Mouse (Mus musculus): ENCODE results near the gene Atp2a1.
"Not testable (repeated sequence)": the region's sequence is repeated elsewhere in the genome, so short reads cannot be mapped to it uniquely, and the experiment has no call there.

Gene Atp2a1

GRCm38 (mm10) chr7:126463004-126463403 is at the start of gene Atp2a1:
Gene Atp2a1 (minus strand): TSS chr7:126463108.
- no peak for DNase-seq (ENCODE audit: low read depth in 1 of 2, low spot score in 2 of 2)

DNA sequence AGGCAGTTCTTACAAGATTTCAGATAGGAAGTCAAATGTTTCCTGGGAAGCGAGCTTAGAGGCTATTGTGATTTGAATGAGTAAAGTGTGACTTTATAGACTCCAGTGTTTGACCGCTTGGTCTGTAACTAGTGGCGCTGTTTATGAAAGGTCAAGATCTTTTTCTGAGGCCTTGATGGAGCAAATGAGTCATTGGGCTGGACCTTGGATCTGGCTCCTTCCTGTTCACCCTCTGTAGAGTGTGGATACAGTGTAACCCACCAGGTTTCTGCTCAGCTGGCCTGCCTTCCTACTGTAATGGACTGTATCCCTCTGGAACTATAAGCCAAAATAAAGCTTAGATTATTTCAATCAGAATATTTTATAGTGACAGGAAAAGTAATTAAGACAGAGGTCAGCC is 48.4 kb upstream of the Atp2a1 start:
- no peak for DNase-seq (ENCODE audit: low read depth in 1 of 2, low spot score in 2 of 2)

DNA sequence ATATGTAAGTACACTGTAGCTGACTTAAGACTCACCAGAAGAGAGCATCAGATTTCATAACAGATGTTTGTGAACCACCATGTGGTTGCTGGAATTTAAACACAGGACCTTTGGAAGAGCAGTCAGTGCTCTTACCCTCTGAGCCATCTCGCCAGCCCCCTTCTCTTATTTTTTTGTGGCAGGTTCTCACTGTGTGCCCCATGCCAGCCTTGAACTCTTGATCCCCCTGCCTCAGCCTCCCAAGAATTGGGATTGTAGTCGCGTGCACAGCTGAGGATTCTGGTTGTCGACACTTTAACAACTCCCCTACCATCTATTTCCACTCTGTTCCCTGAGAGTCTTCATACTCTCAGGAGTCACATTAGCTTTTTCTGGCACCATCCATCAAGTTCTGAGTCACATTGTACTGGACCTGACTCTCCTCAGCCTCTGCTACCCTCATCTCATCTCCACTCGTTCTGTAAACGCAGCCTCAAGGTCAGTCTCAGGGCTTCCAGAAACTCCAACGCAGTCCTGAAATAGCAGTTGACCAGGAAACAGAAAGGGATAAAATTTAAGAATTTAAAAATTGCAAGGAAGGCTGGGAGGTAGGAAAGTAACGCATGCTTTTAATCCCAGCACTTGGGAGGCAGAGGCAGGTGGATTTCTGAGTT is 44.3 kb upstream of the Atp2a1 start:
- no peak for DNase-seq (ENCODE audit: low read depth in 1 of 2, low spot score in 2 of 2)

GRCm38 (mm10) chr7:126504913-126505312 is 42.0 kb upstream of the Atp2a1 start:
- DNase-seq (ENCODE audit: low read depth in 1 of 2, low spot score in 2 of 2) = no peak

DNA sequence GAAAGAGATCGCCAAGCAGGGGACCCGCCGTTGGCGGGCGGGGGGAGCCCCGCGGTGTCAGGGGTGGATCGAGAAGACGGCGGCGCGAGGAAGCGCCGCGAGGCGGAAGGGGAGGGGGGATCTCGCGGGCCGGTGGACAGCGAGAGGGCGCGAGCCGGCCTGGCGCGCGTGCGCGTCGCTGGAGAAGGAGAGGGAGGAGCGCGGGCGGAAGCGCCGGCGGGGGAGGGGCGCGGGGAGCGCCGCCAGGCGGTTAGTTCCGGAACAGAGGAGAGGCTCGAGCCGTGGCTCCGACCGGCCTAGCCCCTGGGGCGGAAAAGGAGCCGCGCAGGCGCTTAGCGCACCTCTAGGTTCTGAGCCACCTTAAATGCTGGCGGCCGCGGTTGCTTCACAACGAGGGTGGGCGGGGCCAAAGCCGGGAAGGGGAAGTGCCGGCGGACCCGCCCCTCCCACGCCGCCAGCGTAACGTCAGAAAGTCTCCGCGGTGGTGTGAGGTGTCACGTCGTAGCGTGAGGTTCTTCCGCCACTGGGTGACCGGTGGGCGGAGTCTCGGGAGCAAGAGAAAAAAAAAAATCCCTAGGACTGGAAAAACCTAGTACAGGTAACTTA is 40.5 kb upstream of the Atp2a1 start, which contains the start of gene Atxn2l:
Atxn2l (minus strand) TSS at position 165 of the 606 bp plus-strand sequence.
- peak; percentile 96 to 97 for DNase-seq (ENCODE audit: low read depth in 1 of 2, low spot score in 2 of 2)

- DNase-seq (ENCODE audit: low read depth in 1 of 2, low spot score in 2 of 2) = peak in 1 of 2 experiments; percentile 10
Observed at GRCm38 (mm10) chr7:126502751-126503150, 39.8 kb upstream of the Atp2a1 start.

DNA sequence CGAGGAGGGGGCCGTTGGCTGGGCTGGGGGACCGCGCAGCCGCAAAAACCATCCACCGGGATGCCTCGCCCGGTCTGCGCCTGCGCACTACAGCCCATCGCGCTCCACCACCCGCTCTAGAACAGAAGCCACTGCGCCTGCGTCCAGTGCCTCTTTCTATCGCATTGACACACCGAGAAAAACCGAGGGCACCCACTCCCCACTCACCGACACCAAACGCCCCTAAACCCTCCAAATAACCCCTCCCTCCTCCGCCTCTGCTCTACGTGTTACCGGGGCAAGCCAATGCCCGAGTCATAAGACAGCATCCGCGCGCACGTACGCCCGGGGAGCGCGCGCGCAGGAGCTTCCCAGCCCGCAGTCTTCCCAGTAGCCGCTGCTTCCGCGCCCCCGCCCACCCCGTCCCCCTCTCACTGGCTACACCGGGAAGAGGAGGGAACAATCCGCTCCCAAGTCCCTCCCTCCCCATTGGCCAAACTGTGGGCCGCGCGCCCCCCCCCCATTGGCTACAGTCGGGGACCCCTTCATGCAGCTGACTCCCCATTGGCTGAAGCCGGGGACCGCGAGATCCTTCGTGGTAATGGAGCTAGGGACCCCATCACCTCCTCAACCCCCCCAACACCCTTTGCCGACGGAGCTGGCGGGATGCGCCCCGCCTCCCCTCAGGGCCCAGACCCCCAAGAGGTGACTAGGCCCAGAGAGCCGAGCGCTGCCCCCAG is 39.3 kb upstream of the Atp2a1 start:
- peak; percentile 48 to 78 for DNase-seq (ENCODE audit: low read depth in 1 of 2, low spot score in 2 of 2)

- no peak for DNase-seq (ENCODE audit: low read depth in 1 of 2, low spot score in 2 of 2)
Observed at GRCm38 (mm10) chr7:126501684-126502022, 38.7 kb upstream of the Atp2a1 start.

DNA sequence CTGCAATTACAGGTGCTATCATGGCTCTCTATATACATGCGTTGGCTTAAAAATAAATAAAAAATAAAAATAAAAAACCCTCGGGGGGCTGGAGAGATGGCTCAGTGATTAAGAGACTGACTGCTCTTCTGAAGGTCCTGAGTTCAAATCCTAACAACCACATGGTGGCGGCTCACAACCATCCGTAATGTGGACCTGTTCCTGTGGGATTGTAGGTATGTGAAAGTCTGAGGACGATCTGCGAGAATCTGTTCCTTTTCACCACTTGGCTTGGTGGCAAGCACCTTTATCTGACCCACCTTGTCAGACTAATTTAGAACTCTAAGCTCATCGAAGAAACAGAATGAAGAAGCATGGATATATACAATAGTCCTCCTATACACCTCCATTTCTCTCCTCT is 36.5 kb upstream of the Atp2a1 start:
- no peak for DNase-seq (ENCODE audit: low read depth in 1 of 2, low spot score in 2 of 2)

DNA sequence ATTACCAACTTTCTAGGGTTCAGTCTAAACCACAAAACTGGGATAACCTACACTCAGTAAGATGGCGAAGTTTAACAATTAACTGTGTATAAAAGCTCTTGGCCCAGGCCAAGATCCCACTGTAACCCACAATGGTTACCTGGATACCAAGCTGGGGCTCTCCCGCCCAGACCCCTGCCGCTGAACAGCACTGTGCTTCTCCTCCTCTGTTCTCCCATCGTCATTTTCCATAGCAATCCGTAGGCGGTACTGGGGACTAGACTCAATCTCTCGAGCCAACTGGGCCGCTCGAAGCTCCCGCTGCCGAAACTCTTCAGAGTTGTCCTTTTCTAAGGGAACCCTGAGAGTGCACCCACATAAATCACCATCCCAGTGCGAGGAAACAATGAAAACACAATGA is 35.1 kb upstream of the Atp2a1 start:
- DNase-seq (ENCODE audit: low read depth in 1 of 2, low spot score in 2 of 2) = no peak

GRCm38 (mm10) chr7:126496475-126496874 is 33.6 kb upstream of the Atp2a1 start:
- no peak for DNase-seq (ENCODE audit: low read depth in 1 of 2, low spot score in 2 of 2)

- no peak for DNase-seq (ENCODE audit: low read depth in 1 of 2, low spot score in 2 of 2)
Observed at GRCm38 (mm10) chr7:126494120-126494519, 31.2 kb upstream of the Atp2a1 start.

DNA sequence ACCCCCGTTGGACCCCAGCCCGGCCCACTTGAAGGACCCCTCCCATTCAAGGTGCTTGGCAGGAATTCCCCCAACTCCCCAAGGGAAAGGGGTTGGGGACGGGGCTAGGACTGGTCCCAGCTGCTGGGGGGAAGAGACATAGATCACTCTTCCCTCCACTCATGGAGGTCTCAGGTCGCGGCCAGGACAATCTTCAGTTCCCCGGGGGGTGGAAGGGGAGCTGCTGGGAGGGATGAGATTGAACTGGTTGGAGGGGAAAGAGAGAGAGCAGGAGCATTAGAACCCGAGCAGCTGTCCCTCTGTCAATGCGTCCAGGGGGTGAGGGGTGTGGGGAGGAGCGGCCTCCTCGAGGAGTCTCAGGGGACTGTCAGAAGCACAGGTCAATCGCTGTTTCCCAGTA is 29.1 kb upstream of the Atp2a1 start:
- no peak for DNase-seq (ENCODE audit: low read depth in 1 of 2, low spot score in 2 of 2)

DNA sequence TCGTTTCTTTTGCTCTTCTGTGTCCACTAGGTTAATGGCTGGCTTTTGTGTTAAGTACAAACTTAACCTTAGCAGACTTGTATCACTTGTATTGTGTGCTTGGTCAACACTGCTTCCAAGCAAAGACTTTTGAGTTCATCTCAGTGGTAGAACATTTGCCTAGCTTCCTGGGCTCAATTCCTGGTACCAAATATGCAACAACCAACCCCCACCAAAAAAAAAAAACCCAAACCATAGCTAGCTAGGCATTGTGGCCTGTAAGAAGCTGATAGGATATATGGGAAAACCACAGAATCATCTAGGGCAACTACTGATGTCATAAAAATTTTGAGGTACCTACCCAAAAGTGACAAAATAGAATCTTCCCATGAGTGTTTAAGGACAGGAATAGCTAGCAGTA is 28.1 kb upstream of the Atp2a1 start:
- no peak for DNase-seq (ENCODE audit: low read depth in 1 of 2, low spot score in 2 of 2)

DNA sequence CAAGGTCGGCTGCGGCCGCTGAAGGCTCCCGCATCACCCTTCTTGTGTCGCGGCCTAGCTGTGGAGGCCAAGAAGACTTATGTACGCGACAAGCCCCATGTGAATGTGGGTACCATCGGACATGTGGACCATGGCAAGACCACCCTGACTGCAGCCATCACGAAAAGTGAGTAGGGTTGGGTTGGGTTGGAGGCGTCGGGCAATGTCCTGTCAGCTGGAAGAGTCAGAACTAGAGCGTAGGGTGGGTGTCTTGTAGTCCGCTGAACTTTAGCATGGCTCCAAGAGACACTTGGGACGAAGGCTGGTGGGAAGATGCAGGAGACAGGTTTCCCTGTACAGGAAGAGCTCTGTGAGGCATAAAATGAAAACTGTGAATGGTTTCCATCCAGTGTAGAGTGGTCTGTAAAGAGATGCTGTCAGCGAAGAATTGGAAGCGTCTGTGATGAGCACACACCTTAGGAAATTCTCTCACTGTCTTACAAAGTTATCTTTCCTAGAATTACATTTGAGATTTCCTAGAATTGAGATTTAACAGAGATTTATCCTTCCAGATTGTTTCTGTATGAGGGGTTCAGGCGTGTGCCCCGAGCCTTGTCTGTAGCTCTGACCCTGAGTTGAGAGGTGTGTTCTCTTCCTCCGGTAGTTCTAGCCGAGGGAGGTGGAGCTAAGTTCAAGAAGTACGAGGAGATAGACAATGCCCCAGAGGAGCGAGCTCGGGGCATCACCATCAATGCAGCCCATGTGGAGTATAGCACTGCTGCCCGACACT is 24.9 kb upstream of the Atp2a1 start:
- DNase-seq (ENCODE audit: low read depth in 1 of 2, low spot score in 2 of 2) = not testable (repeated sequence)

DNA sequence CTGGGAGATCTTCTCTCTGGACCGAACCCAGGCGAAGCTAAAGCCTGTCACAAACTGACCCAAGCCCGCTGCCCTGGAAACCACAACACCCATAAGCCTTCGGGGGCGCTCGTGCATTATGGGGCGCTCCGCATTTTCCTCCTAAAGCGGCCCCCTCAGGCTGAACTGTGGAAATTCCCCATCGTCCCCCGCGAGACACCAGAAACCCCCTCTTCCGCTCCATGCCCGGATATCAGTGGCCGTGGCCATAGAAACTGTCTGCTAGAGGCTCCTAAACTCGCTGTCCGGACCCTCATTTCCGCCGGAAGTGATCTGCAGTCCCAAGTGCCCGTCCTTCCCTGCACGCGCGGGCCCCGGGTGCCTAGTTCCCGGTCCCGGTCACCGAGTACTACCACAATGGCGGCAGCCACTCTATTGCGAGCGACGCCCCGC is 24.2 kb upstream of the Atp2a1 start, which contains the start of gene Tufm:
Tufm (plus strand) TSS at position 310 of the 432 bp plus-strand sequence.
- DNase-seq (ENCODE audit: low read depth in 1 of 2, low spot score in 2 of 2) = peak; percentile 80 to 81

GRCm38 (mm10) chr7:126482392-126482871 is 19.5 kb upstream of the Atp2a1 start:
- DNase-seq (ENCODE audit: low read depth in 1 of 2, low spot score in 2 of 2) = peak; percentile 53 to 59

- no peak for DNase-seq (ENCODE audit: low read depth in 1 of 2, low spot score in 2 of 2)
Observed at GRCm38 (mm10) chr7:126481699-126482098, 18.8 kb upstream of the Atp2a1 start.

DNA sequence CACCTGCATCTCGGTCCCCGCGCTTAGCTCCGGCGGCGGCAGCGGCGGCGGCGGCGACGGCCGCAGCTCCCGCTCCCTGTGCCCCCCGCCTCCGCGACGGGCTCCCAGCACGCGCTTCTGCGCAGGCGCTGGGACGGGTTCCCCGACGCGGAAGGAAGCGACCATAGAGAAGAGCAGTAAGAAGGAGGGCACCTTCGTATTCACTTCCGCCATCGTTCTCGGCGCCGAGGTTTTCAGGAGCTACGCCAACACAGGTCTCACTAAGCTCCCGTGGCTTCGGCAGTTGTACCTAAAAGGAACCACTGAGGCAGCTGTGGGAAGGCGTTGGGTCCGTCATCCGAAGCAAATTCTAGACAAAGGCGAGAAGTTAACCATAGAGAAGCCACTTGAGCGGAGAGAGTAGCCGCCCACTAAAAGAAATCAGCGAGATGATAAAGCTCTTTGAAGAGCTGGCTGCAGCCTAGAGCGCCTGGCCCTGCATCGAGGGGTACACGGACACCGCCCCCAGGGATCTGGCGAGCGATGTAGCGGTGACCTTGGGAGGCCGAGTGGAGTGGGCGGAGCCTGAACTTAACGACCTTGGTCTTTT is 12.2 kb upstream of the Atp2a1 start, which contains the start of gene Sh2b1:
Sh2b1 (minus strand) TSS at position 432 of the 589 bp plus-strand sequence.
- DNase-seq (ENCODE audit: low read depth in 1 of 2, low spot score in 2 of 2) = peak; percentile 54 to 75

DNA sequence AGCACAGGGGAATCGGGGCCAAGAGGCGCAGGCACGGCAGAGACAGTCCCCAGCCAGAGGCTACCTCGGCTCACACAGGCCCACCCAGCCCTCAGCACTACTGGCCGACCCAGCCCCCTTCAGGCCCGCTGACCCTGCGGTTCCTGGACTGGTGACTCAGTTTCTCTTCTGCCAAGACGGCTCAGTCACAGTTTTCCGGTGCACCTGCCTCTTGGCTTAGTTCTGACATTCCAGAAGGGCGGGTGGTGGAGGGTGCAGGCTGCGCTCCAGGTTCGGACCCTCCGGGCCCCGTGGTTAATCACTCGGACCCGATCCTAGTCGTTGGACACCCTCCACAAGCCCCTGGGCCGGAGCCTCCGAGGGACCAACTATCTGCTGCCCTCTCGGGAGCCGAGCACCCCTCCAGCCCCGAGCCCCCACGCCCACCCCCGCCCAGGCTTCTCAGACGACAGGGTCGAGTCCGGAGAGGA is 11.6 kb upstream of the Atp2a1 start:
- DNase-seq (ENCODE audit: low read depth in 1 of 2, low spot score in 2 of 2) = no peak

Data from monocyte, adult 2 months (primary cell).